Comparison of ENCODE assay signal across 13 mouse cellular contexts in genomic region chr8:33115271-33116236, GRCm38 (mm10).
DNase-seq lines count a peak whose midpoint lies in the region; ATAC-seq and TF ChIP-seq lines count a peak whose summit lies in the region.
"Had no signal": no experiment of that assay in that cellular context is flagged by ENCODE, and none has a peak within 500 bp of the region (broad histone marks: within the 10 kb centered on the region; RNA-seq: fewer than 3 reads in every experiment).

No protein-coding gene starts in this region.

- H3K27ac ChIP-seq in kidney, embryonic 16.5 days (ENCODE audit: low read length), result no peak overlapping the region
- H3K27ac ChIP-seq in forebrain, postnatal 0 days (ENCODE audit: low read depth, low read length), result no peak overlapping the region
- no peak overlapping the region for H3K27ac ChIP-seq in limb, embryonic 11.5 days (replicated peaks; ENCODE audit: low read depth, low read length)
- H3K27ac ChIP-seq: heart, adult 2 months; liver, embryonic 13.5 days had no signal

- H3K9ac ChIP-seq in kidney, embryonic 16.5 days (replicated peaks; ENCODE audit: low read length), result no peak overlapping the region
- no peak overlapping the region for H3K9ac ChIP-seq in forebrain, postnatal 0 days
- H3K9ac ChIP-seq in limb, embryonic 11.5 days (ENCODE audit: low read length), result no peak overlapping the region
- H3K9ac ChIP-seq: liver, embryonic 13.5 days had no signal

- peak; percentile 91 for ATAC-seq in kidney, embryonic 16.5 days (ENCODE audit: low FRiP score, low TSS enrichment)
- ATAC-seq in forebrain, postnatal 0 days, result peak; percentile 62
- ATAC-seq in limb, embryonic 11.5 days (ENCODE audit: insufficient number of reproducible peaks, low FRiP score, low TSS enrichment, low read depth), result no peak
- ATAC-seq in CD4-positive, CD25-positive, alpha-beta regulatory T cell, adult 4 months, result no peak
- ATAC-seq in megakaryocyte, adult 5-6 weeks (ENCODE audit: poor library complexity, severe bottlenecking), result no peak

- no peaks in the 10 kb centered on the region for H3K36me3 ChIP-seq in kidney, embryonic 16.5 days (ENCODE audit: insufficient read depth, low read length)
- no peaks in the 10 kb centered on the region for H3K36me3 ChIP-seq in forebrain, postnatal 0 days (ENCODE audit: insufficient read depth)
- H3K36me3 ChIP-seq in limb, embryonic 11.5 days (ENCODE audit: control insufficient read depth, insufficient read depth, low read length), result no peaks in the 10 kb centered on the region
- H3K36me3 ChIP-seq: liver, embryonic 13.5 days had no signal

- no peak overlapping the region for H3K4me3 ChIP-seq in kidney, embryonic 16.5 days (ENCODE audit: low read length)
- no peak overlapping the region for H3K4me3 ChIP-seq in forebrain, postnatal 0 days (ENCODE audit: low read depth, low read length)
- H3K4me3 ChIP-seq in limb, embryonic 11.5 days (ENCODE audit: low read depth, low read length), result no peak overlapping the region
- H3K4me3 ChIP-seq: heart, adult 2 months; liver, embryonic 13.5 days; myocyte had no signal

- TF ChIP-seq CTCF in forebrain, postnatal 0 days (IDR thresholded peaks at IDR 0.05; ENCODE audit: low read depth), result no peak

- 0 out of 2 replicates have a peak, but pooled peaks cover 10% of the 10 kb centered on the region for H3K4me1 ChIP-seq in kidney, embryonic 16.5 days (ENCODE audit: insufficient read depth, low read length)
- H3K4me1 ChIP-seq in forebrain, postnatal 0 days (ENCODE audit: insufficient read depth), result no peaks in the 10 kb centered on the region
- H3K4me1 ChIP-seq in limb, embryonic 11.5 days (ENCODE audit: control insufficient read depth, insufficient read depth, low read length), result no peaks in the 10 kb centered on the region
- H3K4me1 ChIP-seq: liver, embryonic 13.5 days had no signal

- no peaks in the 10 kb centered on the region for H3K9me3 ChIP-seq in kidney, embryonic 16.5 days (ENCODE audit: low read length)
- no peaks in the 10 kb centered on the region for H3K9me3 ChIP-seq in forebrain, postnatal 0 days (ENCODE audit: low read length)
- H3K9me3 ChIP-seq in limb, embryonic 11.5 days (ENCODE audit: control insufficient read depth, low read length), result no peaks in the 10 kb centered on the region
- H3K9me3 ChIP-seq: liver, embryonic 13.5 days had no signal

- H3K4me2 ChIP-seq in kidney, embryonic 16.5 days (replicated peaks; ENCODE audit: low read depth, low read length), result no peak overlapping the region
- H3K4me2 ChIP-seq in forebrain, postnatal 0 days (ENCODE audit: low read depth), result no peak overlapping the region
- H3K4me2 ChIP-seq in limb, embryonic 11.5 days (ENCODE audit: low read depth, severe bottlenecking), result no peak overlapping the region
- H3K4me2 ChIP-seq: liver, embryonic 13.5 days had no signal

- DNase-seq in kidney, postnatal 14 days, result no peak
- peak; percentile 29 for DNase-seq in embryo, embryonic 10 days (ENCODE audit: low spot score)
- peak; percentile 24 for DNase-seq in forebrain, postnatal 0 days
- DNase-seq in limb, embryonic 11.5 days (ENCODE audit: low spot score), result peak; percentile 31
- no peak for DNase-seq in MN1 (ENCODE audit: low spot score)
- DNase-seq: heart, adult 2 months; heart, postnatal 36 days; kidney, postnatal 10 days; liver, embryonic 13.5 days had no signal

- no peaks in the 10 kb centered on the region for H3K27me3 ChIP-seq in kidney, embryonic 16.5 days (ENCODE audit: insufficient read depth, low read length)
- H3K27me3 ChIP-seq in forebrain, postnatal 0 days (ENCODE audit: insufficient read depth, low read length), result no peaks in the 10 kb centered on the region
- H3K27me3 ChIP-seq in limb, embryonic 11.5 days (ENCODE audit: control insufficient read depth, insufficient read depth, low read length), result no peaks in the 10 kb centered on the region
- H3K27me3 ChIP-seq: liver, embryonic 13.5 days had no signal

- 40% methylated on average over 17 of the region's 17 CpGs for WGBS in kidney, embryonic 16.5 days
- WGBS in forebrain, postnatal 0 days, result 56% methylated on average over 17 of the region's 17 CpGs
- whole genome bisulfite sequencing in limb, embryonic 11.5 days, result 72% methylated on average over 17 of the region's 17 CpGs

Comparison
In these comparisons a context has a peak if more than half of its experiments do, and no peak if none do; other contexts are left out.
1. ATAC-seq: peak in kidney, embryonic 16.5 days (single experiment) and forebrain, postnatal 0 days (single experiment); none in limb, embryonic 11.5 days (single experiment), CD4-positive, CD25-positive, alpha-beta regulatory T cell, adult 4 months (single experiment) and megakaryocyte, adult 5-6 weeks (single experiment).
2. DNase-seq: peak in embryo, embryonic 10 days (single experiment), forebrain, postnatal 0 days (single experiment) and limb, embryonic 11.5 days (single experiment); none in kidney, postnatal 14 days (single experiment) and MN1 (single experiment).